Mouse (Mus musculus): ENCODE results near the gene Camk2n2. TPM values are rescaled to one million over a fixed set of nuclear protein-coding genes. Genes with fewer than 3 reads are reported as not detected.
"Not testable (repeated sequence)": the region's sequence is repeated elsewhere in the genome, so short reads cannot be mapped to it uniquely, and the experiment has no call there.

Camk2n2 gene
- 1 to 10 TPM; 1.1 to 1.3 TPM for total RNA-seq (2021)
- long read RNA-seq, experiment 1, partial matches to known transcripts: 0 of 2 reads
- long read RNA-seq, experiment 1, other reads (novel, unspliced or antisense): 0 of 2 reads
- long read RNA-seq, experiment 2, partial matches to known transcripts: 0 of 1 reads
- long read RNA-seq, experiment 2, other reads (novel, unspliced or antisense): 1 of 1 reads

DNA sequence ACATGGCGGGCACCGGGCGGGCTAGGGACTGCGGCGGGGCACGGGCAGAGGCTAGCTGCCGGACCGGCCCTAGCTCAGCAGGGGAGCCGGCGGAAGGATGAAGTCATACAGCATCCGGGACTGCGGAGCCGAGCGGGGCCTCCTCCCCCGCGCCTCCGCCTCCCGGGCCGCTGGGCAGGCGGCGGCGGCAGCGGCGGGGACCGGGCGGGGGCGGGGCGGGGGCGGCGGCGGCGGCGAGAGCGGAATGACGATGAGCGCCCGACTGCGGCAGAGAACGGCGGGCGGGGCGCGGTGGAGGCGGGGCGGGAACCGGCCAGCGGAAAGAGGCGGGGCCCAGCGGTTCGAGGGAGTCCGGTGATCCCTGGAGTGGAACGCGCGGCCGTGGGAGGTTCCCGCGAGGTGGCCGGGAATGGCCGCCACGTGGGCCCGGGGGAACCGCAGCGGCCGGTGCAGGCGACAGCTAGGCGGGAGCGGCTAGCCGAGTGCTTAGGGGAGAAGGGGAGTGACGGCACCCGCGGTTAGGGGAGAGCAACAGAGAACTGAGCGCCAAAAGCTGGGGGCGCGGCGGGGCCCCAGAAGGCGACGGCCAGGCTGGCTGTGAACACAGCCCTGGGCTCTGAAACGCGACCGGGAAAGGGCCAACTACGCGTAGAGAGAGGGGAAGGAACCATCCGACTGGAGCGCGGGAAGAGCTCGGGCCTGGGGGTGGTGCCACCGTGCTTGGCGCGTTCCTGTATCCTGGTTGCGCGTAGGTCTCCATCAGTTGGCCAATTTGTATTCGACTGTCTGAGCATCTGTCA lies at the start of gene Camk2n2:
Gene Camk2n2, minus strand, starts transcription at position 97 of the 800 bp plus-strand sequence.
- intact Hi-C loops (cut with DNase I): no loop called here
- peak; percentile 84 for DNase-seq
- Histone ChIP-seq H3K27ac (no peak within 1 kb of the TSS; the same call in 1 of the 2 replicates), H3K4me3 (peak within 1 kb of the TSS; percentile 84)
- TF ChIP-seq CTCF (IDR thresholded peaks at IDR 0.05): no peak

DNA sequence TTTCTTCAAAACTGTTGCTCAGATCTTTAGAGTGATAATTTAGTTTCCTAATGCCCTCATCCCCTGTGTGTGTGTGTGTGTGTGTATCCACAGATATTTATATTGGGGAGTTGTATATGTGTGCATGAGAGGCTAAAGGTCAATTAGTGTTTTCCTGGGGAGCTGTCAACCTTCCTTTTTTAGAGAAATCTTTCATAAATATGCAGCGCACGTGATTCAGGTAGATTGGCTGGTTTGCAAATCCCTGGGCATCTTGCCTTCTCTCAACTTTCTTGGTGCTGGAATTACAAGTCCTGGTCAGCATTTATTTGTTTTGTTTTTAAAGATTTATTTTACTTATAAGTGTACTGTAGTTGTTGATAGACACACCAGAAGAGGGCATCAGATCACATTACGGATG lies 49.2 kb upstream of the Camk2n2 start:
- Histone ChIP-seq H3K4me3 (no peak overlapping the region), H3K27ac (no peak overlapping the region)
- no peak for TF ChIP-seq CTCF (IDR thresholded peaks at IDR 0.05)
- no peak for DNase-seq
- intact Hi-C loops (cut with DNase I): no loop called here

DNA sequence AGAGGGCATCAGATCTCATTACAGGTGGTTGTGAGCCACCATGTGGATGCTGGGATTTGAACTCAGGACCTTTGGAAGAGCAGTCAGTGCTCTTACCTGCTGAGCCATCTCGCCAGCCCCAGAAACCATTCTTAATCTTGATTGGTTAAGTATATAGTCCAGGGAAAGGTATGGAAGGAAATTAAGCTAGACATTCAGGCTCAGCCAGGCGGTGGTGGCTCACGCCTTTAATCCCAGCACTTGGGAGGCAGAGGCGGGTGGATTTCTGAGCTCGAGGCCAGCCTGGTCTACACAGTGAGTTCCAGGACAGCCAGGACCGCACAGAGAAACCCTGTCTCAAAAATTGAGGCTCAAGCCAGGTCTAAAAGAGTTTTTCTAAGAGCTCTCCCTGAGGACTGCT lies 46.9 kb upstream of the Camk2n2 start, which contains the start of gene Eif4g1:
Gene Eif4g1, plus strand, starts transcription at position 301 of the 400 bp plus-strand sequence.
- H3K4me3 ChIP-seq; DNase-seq; H3K27ac ChIP-seq; intact Hi-C loops (cut with DNase I): not testable (repeated sequence)

GRCm38 (mm10) chr16:20657661-20658060 lies 36.6 kb upstream of the Camk2n2 start:
- DNase-seq: no peak
- no peak for TF ChIP-seq CTCF (IDR thresholded peaks at IDR 0.05)
- Histone ChIP-seq H3K27ac (no peak overlapping the region), H3K4me3 (no peak overlapping the region)
- intact Hi-C loops (cut with DNase I): no loop called here

DNA sequence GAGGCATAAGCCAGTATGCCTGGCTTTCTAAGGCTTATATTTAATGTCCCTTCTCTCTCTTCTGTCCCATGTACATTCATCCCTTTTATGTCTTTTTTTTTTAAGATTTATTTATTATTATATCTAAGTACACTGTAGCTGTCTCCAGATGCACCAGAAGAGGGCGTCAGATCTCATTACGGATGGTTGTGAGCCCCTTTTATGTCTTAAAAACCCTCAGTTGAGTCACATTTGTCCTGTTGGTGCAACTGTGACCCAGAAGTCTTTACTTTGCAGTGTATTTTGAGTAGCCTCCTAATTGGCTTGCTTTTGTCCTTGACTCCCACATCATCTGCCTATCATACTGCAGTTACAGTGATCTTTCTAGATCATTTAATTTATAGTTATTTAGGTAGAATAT lies 32.2 kb upstream of the Camk2n2 start:
- Histone ChIP-seq H3K27ac (no peak overlapping the region), H3K4me3 (peak overlapping the region; percentile 85; the same call in 1 of the 2 replicates)
- intact Hi-C loops (cut with DNase I): loop anchor here (2.0 to 5.0 kb wide), 2 partner anchors 19 to 136 kb away; partner anchors contain the start of gene Dvl3
- TF ChIP-seq CTCF (IDR thresholded peaks at IDR 0.05): peak; percentile 31; the same call in 1 of the 2 replicates
- no peak for DNase-seq

GRCm38 (mm10) chr16:20651947-20652310 lies 30.8 kb upstream of the Camk2n2 start:
- intact Hi-C loops (cut with DNase I): loop anchor here (2.0 to 5.0 kb wide), 3 partner anchors 21 to 135 kb away; partner anchors contain the start of genes Alg3, Dvl3, Eef1akmt4 and Gm49333
- H3K4me3 ChIP-seq: peak overlapping the region; percentile 85
- peak overlapping the region; percentile 90 for H3K27ac ChIP-seq
- DNase-seq: no peak
- TF ChIP-seq CTCF (IDR thresholded peaks at IDR 0.05): no peak

DNA sequence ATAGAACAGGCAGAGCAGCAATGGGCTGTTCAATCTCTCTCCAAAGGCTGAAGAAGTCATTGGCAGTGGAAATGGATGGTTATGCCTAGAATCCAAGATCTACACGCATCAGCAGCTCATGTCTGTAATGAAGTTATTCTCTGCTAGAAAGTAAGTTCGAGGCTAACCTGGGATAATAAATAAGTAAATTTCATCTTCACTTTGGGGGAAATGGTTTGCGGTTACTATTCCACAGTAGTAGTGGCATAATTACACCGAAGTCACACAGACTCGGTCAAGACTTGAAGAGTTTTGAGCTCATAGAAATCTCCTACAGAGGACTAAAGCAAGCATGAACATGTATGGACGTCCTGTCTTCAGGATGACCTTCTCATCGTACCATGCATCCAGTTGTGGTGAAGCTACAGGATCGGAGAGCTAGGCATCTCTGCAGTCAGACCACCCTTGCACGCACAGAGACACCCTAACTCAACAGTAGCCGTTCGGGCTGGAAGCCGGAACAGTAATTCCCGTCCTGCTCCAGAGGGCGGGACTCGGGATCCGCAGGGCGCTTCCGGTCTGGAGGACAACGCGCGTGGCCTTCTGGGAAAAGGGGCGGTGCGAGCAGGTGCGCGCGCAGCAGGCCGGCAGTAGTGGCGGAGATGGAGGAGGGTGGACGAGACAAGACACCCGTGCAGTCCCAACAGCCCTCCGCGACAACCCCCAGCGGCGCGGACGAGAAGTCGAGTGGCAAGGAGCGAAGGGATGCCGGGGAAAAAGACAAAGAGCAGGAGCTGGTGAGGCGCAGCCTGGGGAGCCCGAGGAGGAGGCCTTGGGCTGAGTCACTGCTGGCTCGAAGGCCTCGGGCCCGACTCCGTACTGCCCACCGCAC lies 30.2 kb upstream of the Camk2n2 start, which contains the start of gene Psmd2:
Gene Psmd2, plus strand, starts transcription at position 577 of the 871 bp plus-strand sequence.
- intact Hi-C loops (cut with DNase I): loop anchor here (2.0 to 5.0 kb wide), 2 partner anchors 41 to 134 kb away; partner anchors contain the start of genes Alg3, Dvl3, Eef1akmt4 and Gm49333
- no peak; the same call in 1 of the 2 replicates for TF ChIP-seq CTCF (IDR thresholded peaks at IDR 0.05)
- peak within 1 kb of the TSS; percentile 85 for H3K4me3 ChIP-seq
- DNase-seq: peak; percentile 98
- H3K27ac ChIP-seq: peak within 1 kb of the TSS; percentile 90

GRCm38 (mm10) chr16:20643911-20644310 lies 22.8 kb upstream of the Camk2n2 start:
- Histone ChIP-seq H3K4me3 (no peak overlapping the region), H3K27ac (no peak overlapping the region)
- DNase-seq: no peak
- no peak for TF ChIP-seq CTCF (IDR thresholded peaks at IDR 0.05)
- intact Hi-C loops (cut with DNase I): loop anchor here (5.0 kb wide), 1 partner anchor 97 kb away; the partner anchor contains the start of gene Abcf3

DNA sequence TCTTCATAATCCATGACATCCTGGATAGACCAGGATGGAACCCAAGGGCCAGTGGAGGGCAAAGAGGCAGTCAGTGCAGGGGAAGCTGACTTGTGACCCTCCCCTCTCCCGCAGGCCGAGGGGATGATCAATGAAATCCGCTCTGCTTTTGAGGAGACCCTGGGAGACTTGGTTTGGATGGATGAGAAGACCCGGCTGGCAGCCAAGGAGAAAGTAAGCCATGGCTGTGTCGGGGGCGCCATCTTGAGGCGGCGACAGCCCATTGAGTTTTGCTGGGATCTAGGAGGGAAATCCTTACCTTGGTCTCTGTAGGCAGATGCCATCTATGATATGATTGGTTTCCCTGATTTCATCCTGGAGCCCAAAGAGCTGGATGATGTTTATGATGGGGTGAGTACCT lies 21.1 kb upstream of the Camk2n2 start:
- Histone ChIP-seq H3K27ac (no peak overlapping the region), H3K4me3 (no peak overlapping the region)
- peak; percentile 82 for DNase-seq
- peak; percentile 94 for TF ChIP-seq CTCF (IDR thresholded peaks at IDR 0.05)
- intact Hi-C loops (cut with DNase I): loop anchor here (1.0 to 5.0 kb wide), 2 partner anchors 95 to 146 kb away; partner anchors contain the start of gene Abcf3

- DNase-seq: no peak
- no peak for TF ChIP-seq CTCF (IDR thresholded peaks at IDR 0.05)
- intact Hi-C loops (cut with DNase I): no loop called here
- Histone ChIP-seq H3K27ac (no peak overlapping the region), H3K4me3 (no peak overlapping the region)
These were observed 17.3 kb upstream of the Camk2n2 start for GRCm38 (mm10) chr16:20638367-20638766.

- no peak for TF ChIP-seq CTCF (IDR thresholded peaks at IDR 0.05)
These were observed 16.3 kb upstream of the Camk2n2 start for GRCm38 (mm10) chr16:20637410-20637809.

More at GRCm38 (mm10) chr16:20637410-20637809, 16.3 kb upstream of the Camk2n2 start:
- Histone ChIP-seq H3K4me3 (no peak overlapping the region), H3K27ac (no peak overlapping the region)
- DNase-seq: no peak
- intact Hi-C loops (cut with DNase I): no loop called here
